Mouse (Mus musculus) kidney, adult 18-20 months (tissue): ENCODE data around the gene Zfp36l2.
A peak's percentile ranks its signal among the peaks of the same experiment; 100 is the strongest.
"Not testable (repeated sequence)": the region's sequence is repeated elsewhere in the genome, so short reads cannot be mapped to it uniquely, and the experiment has no call there.

ENCODE experiments used
- DNase-seq: peaks from one replicate; pipeline ENCODE4 v3.0.0; 2021

The Zfp36l2 gene

DNA sequence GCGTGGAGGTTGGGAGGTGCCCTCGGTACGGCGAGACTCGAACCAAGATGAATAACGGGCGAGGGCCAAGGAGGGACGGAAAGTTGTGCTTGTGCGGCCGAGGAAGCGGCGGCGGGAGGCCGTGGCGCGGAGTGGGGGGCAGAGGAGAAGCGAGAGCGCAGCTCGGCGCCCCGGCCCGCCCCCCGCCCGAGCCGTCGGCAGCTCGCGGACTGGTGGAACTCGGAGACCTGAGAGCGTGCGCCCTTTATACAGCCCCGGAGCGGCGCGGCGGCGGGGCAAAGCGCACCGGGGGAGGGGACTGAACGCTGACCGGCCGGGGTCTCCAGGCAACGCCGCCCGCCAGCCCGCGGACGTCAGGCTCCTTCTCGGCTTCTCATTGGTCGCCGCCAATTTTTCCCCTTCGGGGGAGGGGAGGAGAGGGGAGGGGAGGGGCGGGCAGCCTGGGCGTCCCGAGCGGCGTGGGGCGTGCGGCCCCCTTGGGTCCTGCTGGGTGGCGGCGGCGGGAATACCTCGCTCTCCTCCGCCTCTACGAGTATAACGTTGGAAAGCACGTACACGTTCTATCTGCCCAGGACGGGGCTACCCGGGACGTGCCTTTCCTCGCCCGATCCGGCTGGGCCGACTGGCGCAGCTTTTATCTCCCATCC lies at the start of gene Zfp36l2:
Zfp36l2 (minus strand) TSS at position 221 of the 647 bp plus-strand sequence.
- peak; percentile 95 for DNase-seq

DNA sequence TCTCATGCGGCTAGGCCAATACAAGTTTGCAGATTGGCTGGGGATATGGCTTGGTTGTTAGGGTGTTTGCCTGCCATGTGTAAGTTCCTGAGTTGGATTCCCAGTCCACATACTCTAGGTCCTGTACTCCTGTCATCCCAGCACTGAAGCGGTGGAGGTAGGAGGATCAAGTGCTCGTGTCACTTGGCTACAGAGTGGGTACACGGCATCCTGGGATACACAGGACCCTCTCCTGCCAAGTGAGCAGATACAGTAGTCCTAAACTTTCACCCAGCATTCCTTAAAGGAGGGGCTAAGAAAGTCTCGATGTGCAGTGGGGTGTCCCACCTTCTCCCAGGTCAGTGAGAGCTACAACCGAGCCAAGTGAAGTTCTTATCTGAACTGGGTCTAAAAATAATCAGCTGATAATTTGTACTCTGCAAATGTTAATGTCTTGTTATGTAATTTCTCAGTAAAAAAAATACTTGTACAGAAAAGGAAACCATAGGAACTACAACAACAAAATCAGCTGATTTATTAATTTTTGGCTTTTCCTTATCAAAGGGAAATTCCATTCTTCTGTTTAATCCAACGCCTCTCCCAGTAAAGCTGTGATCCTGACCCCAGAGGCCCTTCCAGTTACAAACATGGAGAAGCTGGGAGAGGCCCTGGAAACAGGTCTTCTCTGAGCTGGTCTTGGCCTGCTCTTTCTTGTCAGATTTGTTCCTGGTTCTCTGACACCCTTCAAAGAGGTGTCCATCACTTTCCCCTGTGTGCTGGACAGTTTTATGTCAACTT lies 49.2 kb upstream of the Zfp36l2 start:
- DNase-seq, result no peak

DNA sequence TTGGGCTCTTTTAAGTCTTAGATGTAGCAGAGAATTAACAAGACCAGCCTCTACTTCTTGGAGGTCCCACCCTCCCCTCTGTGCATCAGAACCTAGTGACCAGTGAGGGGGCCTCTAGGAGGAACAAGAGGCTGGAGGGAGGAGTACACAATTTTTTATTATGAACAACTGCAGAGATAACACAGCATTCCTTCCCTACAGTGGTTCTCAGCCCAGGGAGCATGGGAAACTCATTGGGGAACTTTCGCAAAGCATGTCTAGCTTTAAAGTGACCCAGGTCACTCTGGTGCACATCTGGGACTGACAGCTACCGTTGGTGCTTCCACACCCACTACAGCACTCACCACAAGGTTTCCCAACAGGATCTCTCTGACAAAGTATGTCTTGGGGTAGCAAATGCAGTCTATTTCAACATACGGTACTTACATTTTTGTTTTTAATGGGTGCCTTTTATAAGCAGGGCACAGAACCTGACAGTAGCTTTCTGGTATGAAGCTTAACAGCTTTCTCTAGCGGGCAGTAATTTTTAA lies 47.7 kb upstream of the Zfp36l2 start:
- no peak for DNase-seq

DNA sequence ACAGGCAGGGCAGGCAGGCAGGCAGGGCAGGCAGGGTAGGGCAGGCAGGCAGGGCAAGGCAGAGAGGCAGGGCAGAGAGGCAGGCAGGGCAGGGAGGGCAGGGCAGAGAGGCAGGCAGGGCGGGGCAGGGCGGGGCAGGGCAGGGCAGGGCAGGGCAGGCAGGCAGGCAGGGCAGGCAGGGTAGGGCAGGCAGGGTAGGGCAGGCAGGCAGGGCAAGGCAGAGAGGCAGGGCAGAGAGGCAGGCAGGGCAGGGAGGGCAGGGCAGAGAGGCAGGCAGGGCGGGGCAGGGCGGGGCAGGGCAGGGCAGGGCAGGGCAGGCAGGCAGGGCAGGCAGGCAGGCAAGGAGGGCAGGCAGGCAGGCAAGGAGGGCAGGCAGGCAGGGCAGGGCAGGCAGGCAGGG lies 47.0 kb upstream of the Zfp36l2 start:
- DNase-seq, result not testable (repeated sequence)

DNA sequence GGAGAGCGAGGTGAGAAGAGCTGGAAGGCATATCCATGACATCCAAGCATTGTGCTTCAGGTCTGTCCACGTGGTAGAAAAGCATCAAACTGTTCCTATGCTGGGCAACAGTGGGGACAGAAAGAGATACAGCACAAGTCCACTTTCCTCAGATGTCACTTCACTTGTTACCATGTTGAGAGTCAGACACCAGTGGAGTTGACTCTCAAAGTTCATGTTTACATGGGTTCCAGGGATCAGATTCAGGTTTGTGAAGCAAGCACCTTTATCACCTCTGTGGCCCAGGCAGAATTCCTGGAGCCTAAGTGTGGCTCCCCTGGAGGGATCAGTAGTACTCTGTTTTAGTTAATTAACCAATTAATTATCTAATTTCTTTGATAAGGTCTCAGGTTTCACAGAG lies 46.0 kb upstream of the Zfp36l2 start:
- no peak for DNase-seq

DNA sequence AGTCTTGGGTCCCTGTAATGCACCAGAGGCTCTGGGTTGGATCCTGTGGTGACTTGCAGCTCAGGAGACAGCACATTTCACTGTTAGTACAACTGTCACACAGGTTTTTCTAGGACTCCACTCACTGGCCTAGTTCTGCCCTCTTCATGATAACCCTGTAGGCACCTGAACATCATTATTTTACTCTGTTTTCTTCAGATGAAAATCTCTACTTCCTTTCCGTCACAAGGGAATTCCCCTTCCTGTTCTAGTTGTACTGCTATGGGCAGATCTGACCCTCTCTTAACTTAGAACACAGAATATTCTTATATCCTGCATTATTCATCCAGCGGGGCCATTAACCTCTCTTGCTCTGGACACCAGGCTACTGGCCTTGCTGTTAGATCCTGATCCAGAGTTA lies 43.6 kb upstream of the Zfp36l2 start:
- no peak for DNase-seq

DNA sequence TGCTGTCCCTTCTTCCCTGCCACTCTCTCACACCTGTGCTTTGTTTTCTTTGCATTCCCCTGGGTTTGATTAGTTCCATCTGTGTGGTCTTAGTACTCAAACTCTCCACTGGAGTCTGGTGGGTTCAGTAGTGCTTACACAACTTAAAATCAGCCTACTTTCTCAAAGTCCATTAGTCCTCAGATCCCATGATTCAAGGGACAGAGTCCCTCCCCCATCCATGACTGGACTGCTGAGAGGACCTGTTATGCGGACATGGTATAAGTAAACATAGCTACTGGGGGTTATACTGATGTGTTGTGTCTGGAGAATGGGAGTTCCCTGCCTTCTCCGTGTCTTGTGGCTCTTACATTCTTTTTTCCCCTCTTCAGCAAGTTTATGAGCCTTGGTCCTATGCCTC lies 40.5 kb upstream of the Zfp36l2 start:
- DNase-seq, result no peak

DNA sequence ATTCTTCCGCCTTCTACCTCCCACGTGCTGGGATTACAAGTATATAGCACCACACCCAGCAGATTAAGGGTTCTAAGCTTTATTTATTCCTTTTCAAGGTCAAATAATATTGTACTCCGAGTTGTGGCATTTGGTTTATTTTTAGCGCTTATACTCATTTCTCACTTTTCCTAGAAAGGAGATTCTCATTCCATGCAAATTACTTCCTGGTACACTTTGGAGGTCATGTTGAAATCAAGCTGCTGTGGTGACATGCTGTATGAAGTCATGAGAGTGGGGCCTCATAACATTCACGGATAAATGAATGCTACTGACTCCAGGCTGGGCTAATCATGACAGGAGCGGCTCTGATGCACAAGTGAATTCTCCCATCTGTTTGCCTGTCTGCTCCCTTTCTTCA lies 38.9 kb upstream of the Zfp36l2 start:
- DNase-seq, result no peak

DNA sequence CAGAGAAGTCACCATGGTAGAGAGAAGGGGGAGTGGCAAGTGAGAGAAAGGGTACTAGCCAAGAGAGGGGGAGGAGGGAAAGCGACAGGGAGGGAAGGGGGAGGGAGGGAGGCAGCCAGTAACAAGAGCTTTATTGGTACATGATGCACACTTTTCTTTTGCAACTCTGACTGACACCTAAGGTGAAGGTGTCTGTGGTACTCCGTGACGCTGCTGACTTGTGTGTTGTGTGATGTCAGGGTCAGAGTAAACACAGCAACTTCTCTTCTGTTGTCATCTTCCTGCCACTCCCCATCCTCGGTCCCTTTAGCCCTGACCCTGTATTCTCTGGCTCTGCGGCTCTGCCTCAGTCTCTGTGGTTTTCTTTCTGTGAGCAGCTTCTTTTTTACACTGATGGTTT lies 38.5 kb upstream of the Zfp36l2 start:
- no peak for DNase-seq

DNA sequence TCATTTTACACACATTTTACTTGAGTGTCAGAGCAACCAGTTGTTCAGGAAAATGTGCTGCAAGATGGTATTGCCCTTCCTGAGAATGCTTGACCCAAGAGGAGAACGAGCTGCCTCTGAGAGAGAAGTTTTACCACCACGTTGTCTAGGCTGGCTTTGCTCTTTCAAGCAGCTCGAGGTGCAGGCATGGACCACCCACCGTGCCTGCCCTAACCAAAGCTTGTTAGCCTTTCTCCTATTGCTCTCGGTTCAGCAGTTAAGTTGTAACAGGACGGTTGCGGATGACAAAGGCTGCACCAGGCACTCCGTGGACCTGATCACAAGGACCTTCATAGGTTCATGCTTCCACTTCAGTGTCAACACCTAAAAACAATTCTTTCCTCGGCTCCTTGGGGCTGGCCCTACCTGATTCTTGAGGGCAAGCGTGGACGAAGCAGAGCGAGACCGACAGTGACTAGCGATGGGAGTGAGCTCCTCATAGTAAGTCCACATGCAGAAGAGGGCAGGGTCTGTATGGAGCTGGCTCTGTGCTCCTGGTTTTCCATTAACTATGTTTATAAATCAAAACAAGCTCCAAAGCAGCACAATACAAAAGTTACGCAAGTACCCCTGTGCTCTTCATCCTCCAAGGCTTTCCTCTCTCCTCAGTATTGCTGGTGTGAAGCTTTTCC lies 36.6 kb upstream of the Zfp36l2 start:
- peak; percentile 13 for DNase-seq

DNA sequence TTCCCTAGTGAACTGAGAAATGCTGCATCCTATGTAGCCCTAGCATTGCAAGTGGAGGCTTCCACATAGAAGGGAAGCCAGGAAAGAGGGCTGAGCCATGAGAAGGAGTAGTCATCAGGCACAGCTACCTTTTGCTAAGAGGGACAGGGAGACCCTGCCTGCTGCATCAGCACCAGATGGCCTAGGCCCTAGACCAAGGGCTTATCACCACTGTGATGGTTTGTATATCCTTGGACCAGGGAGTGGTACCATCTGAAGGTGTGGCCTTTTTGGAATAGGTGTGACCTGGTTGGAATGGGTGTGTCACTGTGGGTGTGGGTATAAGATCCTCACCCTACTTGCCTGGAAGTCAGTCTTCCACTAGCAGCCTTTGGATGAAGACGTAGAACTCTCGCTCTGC lies 31.1 kb upstream of the Zfp36l2 start:
- not testable (repeated sequence) for DNase-seq

DNA sequence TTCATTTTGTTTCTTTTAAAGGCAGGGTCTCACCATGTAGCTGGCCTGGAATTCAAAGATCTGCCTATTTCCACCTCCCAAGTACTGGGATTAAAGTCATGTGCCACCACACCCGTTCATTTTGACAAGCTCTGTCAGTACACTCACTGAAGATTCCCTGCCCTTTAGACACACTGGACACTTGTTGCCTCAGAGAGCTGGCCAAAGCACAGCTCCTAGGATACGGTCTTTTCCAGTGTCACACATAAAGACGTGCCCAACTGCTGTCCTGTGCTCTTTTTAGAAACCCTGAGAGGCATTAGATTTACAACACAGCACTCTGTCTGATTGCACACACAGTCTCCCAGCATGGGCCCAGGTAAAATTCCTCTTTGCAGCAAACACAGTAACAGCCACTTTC lies 29.9 kb upstream of the Zfp36l2 start:
- DNase-seq, result no peak

DNA sequence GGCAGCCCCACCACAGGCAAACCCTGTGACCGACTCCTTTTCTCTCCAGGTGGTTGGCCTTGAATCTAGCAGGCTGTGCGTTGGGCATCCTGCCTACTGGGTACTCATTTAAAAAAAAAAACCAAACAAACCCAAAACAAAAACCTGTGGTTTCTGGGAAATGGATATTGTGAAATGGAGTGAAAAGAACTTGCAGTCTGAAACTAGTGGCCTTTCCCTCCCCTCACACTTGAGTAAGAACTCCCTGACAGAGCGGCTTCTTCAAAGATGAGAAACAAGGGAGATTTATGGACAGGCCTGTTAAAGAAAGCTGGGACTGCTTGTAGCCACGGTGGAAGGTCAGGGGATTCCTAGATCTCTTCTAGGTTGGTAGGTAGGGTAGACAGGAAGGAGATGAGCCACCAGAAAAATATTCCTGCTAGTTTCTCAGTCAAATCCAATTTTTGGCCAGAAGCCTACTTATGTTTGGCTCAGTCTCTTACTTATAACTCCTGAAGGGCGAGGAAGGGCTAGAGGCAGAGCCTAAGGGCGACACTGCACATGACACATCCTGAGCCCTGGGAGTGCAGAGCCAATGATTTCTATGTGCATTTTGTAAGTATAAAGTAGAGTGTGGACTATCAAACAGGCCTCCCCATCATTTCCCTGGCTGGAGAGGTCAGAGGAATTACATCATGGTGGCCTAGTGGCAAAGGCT lies 27.7 kb upstream of the Zfp36l2 start:
- DNase-seq, result no peak

DNA sequence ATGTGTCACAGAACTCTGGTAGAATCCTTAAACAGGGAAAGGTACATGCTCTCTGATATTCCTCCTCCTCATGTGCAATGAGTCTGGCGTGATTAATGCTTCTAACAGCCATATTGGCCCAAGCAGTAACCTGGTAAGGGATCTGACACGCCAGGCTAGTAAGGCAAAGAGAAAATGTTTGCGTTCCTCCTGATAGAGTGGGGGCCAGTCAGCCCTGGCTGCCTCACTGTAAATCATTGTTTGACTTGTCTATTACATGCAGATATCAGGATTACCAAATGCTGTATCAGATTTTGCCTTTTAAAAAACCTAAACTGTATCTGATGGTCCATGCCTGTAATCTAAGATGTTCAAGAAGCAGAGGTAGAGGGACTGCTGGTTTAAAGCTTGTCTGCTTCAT lies 25.7 kb upstream of the Zfp36l2 start:
- DNase-seq, result no peak

DNA sequence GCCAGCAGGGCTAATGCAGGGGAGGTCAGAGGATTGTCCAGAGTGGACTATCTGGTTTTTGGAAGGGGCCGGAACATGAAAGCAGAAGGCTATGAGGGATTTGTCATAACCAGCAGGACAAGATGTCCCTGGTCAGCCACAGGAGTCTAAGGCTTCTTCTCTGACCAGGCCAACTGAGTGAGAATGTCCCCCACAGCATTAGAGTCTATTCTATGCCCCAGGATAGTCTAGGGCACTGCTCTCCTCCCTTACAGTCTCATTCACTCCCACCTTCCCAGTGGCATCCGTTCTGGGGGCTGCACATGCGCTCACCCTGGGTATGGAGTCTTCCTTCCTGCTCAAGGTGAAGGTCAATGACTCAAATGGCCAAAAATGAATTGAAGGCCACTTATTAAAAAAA lies 19.9 kb upstream of the Zfp36l2 start:
- DNase-seq, result no peak

DNA sequence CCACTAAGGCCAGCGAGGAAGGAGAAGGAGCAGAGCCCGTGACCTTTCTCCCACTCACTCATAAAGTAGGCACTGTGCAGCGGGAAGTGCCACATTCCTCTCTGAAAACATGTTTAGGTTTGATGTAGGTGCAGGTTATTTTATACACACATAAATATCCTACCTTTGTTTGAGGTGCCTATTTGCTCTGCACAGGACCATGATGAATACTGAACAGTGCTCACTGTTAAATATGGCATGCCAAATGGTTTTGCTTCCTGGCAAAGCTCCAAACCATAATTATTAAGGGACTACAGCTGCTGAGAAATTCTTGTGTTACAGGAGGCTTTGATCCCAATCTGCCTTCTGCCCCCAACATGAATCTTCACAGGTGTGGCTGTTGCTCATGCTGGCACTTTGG lies 18.5 kb upstream of the Zfp36l2 start:
- DNase-seq, result no peak

DNA sequence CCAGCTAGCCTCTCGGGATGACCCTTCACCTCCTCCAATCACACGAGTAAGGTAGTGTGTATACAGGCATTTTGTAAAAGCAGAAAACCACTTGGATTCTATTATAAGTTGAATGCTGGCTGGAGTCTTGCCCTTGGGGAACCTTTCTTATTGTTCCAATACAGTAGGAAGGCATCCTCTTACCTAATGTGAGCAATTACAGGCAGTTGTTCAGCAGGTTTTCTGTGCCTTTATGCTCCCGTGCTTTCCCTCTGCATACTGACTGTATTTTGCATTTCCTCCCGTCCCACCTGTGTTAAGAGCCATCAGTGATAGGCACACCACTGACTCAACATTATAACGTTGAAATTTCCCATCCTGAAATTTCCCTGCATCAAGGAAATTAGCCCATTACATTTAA lies 17.2 kb upstream of the Zfp36l2 start:
- no peak for DNase-seq

DNA sequence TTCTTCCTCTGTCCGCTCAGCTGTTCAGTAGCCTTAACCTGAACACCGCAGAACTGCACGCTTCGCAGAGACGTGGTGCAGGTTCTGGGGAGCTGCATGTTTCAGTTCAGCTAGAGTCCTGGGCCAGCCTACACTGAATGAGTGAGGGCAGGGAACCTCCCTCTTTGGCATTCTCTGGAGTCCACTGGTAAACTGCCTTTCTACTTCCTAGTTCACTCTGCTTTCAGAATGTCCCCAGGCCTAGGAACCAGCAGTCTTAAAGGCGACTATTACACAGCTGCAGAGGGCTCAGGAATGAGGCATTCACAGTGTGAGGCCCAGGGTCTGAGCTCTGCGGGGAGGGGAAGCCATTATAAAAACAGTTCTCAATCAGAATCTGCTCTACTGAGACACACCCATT lies 15.6 kb upstream of the Zfp36l2 start:
- no peak for DNase-seq

DNA sequence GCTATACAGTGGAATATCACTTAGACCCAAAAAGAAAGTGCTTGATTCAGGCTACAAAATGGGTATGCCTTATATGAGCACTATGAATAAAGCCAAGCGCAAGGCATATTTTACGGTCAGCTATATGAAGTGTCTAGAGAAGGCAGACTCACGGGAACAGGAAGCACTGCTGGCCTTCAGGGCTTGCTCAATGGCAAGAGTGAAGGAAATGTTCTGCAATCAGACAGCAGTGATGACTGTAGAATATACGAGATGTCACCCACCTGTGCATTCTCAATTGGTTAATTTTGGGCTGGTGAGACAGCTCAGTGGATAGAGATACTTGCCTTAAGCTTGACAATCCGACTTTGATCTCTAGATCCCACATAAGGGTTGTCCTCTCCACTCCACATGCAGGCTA lies 13.4 kb upstream of the Zfp36l2 start:
- DNase-seq, result no peak

DNA sequence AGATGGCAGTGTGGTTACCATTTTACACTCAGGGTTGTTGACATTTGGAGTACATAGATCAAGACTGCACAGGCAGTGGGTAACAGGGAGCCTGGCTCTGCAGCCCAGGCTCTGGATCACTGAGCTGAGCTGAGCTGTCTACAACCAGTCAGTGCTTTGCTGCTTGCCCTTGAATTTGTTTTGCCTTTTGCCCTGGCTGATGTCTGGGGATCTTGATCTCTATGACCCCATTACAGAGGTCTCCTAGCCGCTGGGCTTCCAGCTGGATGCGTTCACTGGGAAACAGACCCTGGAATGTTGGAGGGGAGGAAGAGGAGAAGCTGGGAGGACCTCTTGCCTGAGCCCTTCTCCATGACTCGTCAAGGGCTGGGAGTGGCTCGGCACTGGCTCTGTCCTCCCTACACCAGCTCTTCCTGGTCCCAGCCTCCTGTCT lies 10.2 kb upstream of the Zfp36l2 start:
- peak; percentile 45 for DNase-seq

DNA sequence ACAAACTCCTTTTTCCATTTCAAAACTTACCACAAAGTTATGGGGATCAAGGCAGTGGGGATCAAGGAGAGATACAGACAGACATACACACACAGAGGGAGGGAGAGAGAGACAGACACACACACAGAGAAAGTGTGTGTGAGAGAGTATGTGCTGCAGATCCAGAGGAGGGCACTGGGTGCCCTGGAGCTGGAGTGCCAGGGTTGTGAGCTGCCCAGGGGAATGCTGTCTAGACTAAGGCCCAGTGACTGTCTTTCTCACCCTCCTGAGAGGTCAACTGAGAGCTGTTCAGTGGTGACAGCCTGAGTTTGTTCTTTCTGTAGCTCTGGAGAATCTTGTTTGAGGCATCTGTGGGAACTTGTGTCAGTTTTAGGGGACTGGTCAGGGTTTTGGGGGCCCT lies 8.6 kb upstream of the Zfp36l2 start:
- DNase-seq, result no peak

DNA sequence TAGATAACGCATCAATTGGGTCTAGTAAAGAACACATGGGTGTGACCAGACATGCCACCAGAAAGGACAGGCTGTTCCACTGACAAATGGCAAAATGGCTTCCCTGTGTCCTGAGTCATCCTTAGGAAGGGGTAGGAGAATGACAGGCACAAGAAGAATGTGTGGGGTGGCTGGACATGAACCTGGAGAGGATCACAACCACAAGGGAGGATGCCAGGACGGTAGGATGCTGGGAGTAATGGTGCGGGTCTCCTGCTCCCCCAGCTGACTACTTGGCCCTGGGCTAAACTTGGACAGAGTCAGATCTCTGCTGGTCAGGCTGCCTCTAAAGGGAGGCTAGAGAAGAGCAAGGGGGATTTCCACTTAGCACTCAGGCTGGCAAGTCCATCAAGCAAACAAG lies 8.1 kb upstream of the Zfp36l2 start:
- no peak for DNase-seq

DNA sequence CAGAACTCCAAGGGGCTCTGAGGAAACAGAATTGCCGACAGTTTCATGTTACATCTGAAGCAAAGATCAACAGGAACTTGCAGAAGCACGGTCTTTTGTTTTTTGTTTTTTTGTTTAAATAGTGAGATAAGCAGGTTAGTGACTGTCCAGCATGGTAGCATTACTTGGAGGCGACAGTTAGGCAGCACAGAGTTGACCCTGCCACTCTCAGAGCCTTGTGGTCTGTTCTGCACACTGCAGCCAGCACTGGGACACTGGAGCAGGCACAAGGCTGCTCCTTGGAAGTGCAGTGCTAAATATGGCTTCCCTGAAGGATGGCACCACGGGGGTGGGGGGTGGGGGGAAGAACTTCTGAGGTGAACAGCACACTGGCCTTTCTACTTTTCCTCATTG lies 7.3 kb upstream of the Zfp36l2 start:
- DNase-seq, result no peak
